Mouse (Mus musculus) layer of hippocampus, adult 11-12 months (tissue): ENCODE data around the gene Zfp524.
"Not testable (repeated sequence)": the region's sequence is repeated elsewhere in the genome, so short reads cannot be mapped to it uniquely, and the experiment has no call there.

Experiments used
- DNase-seq: peaks from one replicate; pipeline ENCODE4 v3.0.0; 2022; ENCODE audit warnings: low spot score

The Zfp524 gene

DNA sequence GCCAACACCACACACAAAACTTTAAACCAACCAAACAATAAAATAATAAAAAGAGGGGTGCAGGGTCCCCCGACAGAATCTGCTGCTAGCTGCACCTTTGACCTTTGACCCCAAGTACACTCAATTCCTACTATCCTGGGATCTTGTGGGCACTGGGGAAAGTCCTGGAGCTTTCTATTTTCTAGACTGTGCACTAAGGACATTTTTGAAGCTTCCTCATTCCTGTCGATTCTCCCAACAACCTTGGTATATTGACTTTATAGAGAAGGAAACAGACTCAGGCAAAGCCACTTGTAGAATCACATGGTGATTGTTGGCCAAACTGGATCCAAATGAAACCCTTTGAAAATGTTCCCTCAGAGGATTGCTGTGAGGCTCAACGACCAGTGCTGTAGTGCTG, 1.8 kb downstream of the Zfp524 start:
- no peak for DNase-seq

DNA sequence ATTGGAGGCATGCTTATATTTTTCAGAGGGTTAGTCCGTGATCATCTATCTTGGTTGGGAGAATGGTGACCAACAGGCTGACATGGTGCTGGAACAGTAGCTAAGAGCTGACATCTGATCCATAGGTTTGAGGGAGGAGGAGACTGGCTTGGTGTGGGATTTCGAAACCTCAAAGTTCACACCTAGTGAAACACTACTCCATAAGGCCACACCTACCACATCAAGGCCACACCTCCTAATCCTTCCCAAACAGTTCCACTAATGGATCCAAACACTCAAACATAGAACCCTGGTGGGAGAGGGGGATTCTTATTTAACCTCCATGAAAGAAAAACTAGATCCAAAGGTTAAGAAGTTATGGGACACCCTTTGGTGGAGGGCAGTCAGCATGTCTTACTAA, 2.7 kb downstream of the Zfp524 start:
- no peak for DNase-seq

DNA sequence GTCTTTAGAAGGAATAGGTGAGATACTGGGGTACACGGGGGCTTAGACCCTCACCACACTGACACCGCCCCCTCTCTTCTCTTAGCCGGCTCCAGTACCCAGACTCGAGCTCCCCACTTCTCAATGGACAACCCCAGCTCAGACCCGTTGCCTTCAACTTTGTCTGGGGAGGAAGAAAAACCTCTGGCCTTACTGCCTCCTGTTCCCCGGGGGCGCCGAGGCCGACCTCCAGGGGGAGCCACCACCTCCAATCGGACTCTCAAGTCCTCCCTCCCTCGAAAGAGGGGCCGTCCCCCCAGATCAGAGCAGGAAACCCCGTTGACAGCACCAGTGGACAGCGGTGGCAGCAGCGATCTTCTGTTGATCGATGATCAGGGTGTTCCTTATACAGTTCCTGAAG, 3.1 kb downstream of the Zfp524 start:
- peak; percentile 41 for DNase-seq

DNA sequence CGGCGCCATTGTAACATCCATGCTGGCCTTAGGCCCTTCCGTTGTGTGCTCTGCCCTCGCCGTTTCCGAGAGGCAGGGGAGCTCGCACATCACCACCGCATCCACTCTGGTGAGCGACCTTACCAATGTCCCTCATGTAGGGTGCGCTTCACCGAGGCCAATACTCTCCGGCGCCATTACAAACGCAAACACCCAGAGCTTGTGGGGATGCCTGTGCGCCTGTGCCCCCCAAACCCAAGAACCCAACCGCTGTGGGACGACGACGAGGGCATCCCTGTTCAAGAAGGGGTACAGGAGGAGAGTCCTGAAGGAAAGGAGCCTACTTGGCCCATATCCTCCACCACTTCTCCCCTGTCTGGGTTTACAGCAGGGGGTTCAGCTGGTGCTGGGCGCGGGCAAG, 3.7 kb downstream of the Zfp524 start:
- DNase-seq: peak; percentile 14

- DNase-seq: not testable (repeated sequence)
These were observed 5.4 kb downstream of the Zfp524 start for GRCm38 (mm10) chr7:5019576-5019975.

DNA sequence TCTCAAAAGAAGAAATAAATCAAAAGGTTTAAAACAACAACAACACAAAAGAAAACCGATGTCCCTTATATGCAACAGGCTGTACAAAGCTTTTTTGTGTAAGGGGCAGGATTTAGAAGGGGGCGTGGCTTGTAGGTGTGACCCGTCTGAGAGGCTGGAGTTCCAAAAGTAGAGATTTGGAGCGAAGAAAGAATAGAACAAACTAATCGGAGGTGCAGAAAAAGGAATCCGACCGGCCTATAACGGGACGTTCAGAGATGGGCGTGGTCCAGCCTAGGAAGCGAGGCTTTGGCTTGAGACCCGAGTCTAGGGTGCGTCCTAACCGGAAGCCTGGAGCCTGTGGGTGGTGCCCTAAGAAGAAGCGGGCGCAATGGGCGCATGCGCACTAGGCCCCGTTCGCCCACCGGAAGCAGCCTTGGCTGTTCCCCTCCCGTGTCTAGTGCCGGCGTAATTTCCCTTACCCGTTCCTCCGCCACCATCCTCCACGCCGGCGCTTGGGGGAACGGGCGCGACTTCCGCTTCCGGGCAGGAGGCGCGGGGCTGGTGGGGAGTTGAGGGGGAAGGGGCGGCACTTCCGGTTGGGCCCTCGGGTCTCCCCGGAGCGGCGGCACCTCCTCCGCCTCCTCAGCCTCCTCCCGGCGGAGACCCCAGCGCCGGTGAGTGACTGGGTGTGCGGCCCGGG, 5.9 kb downstream of the Zfp524 start, which contains the start of the genes Zfp865 and Ccdc106:
TSS of gene Zfp865 (plus strand) at position 377 of the 682 bp plus-strand sequence.
TSS of gene Ccdc106 (plus strand) at position 554 of the 682 bp plus-strand sequence.
- DNase-seq: peak; percentile 99

DNA sequence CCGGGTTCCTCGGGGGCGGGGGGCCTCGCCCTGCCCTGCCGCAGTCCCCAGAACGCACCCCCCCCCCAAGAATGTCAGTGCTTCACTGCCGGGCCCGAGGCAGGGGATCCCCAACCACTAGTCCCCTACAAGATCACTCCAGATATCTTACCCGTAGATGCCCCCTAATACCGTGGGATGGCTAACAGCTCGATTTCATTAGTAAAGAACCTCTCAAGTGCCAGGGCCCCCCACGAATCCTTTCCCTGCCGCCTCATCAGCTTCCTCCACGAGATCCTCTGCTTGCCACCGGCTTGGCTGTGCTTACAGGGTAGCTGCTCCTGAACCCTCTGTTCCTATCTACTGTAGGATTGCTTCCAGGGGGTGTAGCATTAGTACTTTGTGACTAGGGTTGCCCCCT, 6.5 kb downstream of the Zfp524 start:
- DNase-seq: no peak

- no peak for DNase-seq
These were observed 7.0 kb downstream of the Zfp524 start for GRCm38 (mm10) chr7:5021197-5021596.

DNA sequence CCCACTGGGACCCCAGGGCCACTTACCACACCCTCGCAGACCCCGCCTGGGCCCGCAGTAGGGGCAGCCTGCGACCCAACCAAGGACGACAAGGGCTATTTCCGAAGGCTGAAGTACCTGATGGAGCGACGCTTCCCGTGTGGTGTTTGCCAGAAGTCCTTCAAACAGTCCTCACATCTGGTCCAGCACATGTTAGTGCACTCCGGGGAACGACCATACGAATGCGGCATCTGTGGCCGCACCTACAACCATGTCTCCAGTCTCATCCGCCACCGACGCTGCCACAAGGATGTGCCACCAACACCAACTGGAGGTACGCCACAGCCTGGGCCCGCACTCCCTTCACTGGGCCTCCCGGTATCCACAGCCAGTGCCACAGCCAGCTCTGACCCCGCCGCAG, 15.3 kb downstream of the Zfp524 start:
- DNase-seq: no peak

DNA sequence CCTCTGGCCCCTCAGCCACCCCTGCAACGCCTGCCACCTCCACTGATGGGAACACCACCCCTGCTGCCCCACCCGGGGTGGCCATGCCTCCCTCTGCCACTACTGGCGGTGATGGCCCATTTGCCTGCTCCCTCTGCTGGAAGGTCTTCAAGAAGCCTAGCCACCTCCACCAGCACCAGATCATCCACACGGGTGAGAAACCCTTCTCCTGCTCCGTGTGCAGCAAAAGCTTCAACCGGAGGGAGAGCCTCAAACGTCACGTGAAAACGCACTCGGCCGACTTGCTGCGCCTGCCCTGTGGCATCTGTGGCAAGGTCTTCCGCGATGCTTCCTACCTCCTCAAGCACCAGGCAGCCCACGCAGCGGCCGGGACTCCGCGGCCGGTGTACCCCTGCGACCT, 15.7 kb downstream of the Zfp524 start:
- DNase-seq: no peak

- DNase-seq: no peak
These were observed 16.5 kb downstream of the Zfp524 start for GRCm38 (mm10) chr7:5030554-5031275.

GRCm38 (mm10) chr7:5031496-5031895, 17.3 kb downstream of the Zfp524 start:
- no peak for DNase-seq

DNA sequence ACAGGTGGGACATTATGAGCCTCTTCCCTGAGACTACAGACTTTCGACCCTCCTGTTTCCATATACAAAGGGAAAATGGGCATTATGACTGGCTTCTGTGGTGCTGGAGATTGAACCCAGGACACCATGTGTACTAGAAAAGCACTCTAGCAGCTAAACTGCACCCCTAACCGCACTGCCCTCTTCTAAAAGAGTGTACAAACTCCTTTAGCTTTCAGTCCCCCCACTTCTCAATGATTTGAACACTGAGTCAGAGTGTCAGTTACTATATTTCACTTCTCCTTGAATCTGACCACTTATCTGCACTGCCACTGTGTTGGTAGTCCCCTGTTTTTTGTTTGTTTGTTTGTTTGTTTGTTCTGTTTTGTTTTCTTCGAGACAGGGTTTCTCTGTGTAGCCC, 19.6 kb downstream of the Zfp524 start, which contains the start of gene 4632433K11Rik:
TSS of gene 4632433K11Rik (plus strand) at position 301 of the 400 bp plus-strand sequence.
- no peak for DNase-seq

DNA sequence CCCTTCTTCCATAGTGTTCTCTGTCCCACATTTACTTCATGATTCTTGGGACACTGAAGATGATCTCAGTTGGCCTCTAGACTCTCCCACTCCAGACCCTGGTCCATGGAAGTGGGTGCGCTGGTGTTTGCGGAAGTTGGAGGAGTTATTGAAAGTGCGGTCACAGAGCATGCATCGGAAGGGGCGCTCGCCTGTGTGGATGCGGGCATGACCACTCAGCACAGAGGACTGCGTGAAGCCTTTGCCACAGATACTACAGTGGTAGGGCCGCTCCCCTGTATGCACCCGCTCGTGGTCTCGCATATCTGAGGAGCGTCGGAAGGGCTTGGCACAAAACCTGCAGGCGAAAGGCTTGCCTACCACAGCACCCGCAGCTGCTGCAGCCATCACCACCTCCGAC, 21.4 kb downstream of the Zfp524 start:
- DNase-seq: no peak

- peak; percentile 6 for DNase-seq
These were observed 21.9 kb downstream of the Zfp524 start for GRCm38 (mm10) chr7:5036136-5036535.

- DNase-seq: no peak
These were observed 22.8 kb downstream of the Zfp524 start for GRCm38 (mm10) chr7:5037026-5037425.

GRCm38 (mm10) chr7:5037467-5037866, 23.3 kb downstream of the Zfp524 start:
- no peak for DNase-seq

DNA sequence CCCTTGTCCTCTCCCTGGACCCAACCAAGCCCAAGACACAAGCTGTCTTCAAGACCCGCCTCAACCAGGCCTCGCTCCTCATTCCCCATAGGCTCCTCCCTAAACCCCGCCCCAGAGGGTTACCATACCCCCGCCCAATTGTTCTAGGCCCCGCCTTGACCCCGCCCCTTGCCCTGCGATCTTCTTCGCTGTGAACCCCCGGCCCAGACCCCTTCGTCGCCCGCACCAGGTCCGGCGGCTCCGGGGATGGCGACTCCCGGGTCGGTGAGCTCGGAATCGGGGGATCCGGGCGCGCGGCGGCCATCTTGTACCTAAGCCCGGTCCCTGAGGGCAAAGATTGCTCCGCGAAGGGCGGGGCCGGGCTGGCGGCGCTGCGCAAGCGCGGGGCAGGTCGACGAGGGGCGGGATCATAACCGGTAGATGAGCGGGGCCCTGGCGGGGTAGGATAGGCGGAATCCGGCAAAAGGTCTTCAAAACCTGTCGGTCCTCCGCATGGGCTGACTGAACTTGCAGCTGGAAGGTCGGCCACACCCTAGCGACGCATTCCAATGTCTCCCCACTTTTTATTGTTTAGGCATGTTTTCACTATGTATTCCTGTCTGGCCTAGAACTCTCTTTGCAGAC, 24.0 kb downstream of the Zfp524 start, which contains the start of gene Zfp784:
TSS of gene Zfp784 (minus strand) at position 338 of the 624 bp plus-strand sequence.
- DNase-seq: peak; percentile 89

GRCm38 (mm10) chr7:5038940-5039339, 24.7 kb downstream of the Zfp524 start:
- no peak for DNase-seq

- DNase-seq: no peak
These were observed 30.8 kb downstream of the Zfp524 start for GRCm38 (mm10) chr7:5044981-5045380.

- DNase-seq: no peak
These were observed 31.9 kb downstream of the Zfp524 start for GRCm38 (mm10) chr7:5046112-5046511.

DNA sequence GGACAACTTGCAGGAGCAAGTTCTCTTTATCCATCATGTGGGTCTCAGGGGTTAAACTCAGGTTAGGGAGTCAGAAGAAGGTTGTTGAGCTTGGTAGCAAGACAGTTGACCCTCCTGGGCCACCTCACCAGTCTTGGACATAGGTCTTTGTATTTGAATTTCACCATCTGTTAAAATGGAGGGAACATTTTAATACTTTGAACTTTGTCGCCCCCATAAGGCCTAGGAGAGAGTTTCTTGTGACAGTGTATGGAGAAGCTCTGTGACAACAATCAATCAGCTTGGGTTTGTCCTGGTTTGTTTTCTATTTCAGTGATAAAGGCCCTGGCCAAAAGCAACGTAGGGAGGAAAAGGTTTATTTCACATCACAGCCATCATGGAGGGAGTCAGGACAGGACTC, 33.1 kb downstream of the Zfp524 start:
- DNase-seq: no peak
